Mouse (Mus musculus): ENCODE data around the gene Adipor2.
A peak's percentile ranks its signal among the peaks of the same experiment; 100 is the strongest.
"Not testable (repeated sequence)": the region's sequence is repeated elsewhere in the genome, so short reads cannot be mapped to it uniquely, and the experiment has no call there.

The Adipor2 gene

DNA sequence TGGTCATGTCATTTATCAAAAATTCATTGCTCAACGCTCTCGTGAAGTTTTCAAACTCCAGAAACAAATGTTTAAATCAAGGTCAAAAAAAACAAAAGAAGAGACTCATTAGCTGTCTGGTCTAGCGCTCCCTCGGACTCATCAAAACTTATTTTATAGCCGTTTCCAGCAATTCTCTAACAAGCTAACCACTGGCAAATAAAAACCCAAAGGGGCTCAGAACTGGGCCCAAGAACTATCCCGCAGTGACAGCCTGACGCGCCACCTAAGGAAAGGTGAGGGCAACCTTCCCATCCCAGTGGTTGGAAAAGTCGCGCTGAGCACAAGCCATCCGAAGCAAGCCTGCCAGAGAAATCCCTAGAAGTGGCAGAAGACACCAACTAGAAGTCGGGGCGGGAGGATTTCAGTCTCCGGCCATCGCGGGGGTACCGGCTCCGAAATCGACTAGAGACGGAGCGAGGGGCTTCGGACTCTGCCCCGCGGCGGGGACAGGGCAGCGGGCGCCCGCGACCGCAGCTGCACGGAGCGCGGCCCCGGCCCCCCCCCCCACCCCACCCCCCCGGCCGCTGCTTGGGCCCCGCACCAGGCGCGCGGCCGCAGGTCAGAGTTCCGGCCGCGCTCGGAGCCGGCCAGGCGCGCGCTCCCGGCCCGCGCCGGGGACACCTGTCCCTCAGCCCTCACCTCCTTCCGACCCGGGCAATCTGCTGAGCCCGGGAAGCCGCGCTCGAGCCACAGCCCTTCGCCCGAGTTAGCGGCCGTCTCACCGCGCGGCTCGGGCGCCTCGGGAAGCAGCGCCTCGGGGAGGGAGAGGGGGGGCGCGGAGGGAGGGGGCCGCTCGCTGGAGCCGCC is 29.5 kb downstream of the Adipor2 start:
- peak; percentile 27 for DNase-seq

DNA sequence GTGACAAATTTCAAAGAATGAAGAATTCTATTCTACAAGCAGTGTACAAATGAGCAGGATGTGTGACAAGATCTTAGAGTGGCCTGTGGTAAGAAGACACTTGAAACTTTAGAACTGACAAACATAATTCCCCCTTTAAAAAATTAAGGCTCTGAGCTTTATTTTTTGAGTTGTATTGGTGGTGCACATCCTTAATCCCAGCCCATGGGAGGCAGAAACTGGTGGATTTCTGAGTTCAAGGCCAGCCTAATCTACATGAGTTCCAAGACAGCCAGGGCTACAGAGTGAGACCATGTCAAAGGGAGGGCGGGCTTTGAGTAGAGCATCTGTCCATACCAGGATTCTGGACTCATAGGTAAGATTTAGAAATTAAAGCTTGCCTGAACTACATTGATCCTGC is 30.7 kb downstream of the Adipor2 start:
- DNase-seq: no peak

DNA sequence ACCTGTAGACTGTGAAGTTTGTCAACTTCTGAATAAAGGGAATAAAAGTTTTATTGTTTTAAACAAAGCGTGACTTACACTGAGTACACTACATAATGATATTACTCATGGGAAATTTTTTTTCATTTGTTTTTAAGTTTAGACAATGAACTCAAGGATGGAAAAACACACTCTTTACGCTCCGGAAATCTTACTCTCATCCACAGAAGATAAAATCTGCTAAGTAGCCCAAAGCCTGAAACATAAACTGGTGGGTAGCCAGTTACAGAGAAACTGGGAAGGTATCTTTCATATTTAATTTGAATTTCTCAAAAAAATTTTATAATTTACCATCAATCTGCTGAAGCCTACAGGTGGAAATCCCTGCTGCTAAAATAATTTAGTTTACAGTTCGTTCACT is 31.1 kb downstream of the Adipor2 start:
- no peak for DNase-seq

DNA sequence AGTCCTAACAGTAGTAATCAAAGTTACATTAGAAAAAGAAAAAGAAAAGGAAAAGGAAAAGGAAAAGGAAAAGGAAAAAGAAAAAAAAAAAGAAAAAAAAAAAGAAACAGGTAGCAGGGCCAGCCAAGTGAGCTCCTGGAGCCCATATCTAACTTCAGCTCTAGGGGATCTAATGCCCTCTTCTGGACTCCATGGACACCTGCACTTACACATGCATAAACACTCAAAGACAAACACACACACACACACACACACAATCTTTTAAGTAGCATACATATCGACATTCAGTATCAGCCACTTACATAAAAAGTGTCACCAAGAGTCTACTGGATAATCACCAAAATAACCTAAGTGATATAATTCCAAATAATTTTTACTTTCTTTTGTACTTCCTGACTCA is 31.8 kb downstream of the Adipor2 start:
- no peak for DNase-seq

DNA sequence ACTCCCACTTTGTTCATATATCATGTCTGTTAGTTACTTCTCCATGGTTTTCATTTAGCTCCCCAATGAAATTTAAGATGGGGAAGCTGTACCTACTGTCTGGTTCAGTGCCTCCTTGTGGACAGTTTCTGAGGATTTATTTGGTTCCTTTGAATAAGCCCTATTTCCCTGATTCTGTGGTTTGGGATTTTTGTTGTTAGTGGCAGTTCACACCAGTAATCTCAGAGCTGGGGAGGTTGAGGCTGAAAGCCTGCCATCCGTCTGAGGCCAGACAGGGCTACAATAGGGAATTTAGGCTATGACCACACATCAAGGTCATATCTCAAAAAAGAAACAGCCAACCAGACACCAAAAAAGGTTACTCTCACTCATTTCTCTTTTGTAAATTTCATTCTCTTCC is 38.9 kb downstream of the Adipor2 start:
- DNase-seq: no peak

DNA sequence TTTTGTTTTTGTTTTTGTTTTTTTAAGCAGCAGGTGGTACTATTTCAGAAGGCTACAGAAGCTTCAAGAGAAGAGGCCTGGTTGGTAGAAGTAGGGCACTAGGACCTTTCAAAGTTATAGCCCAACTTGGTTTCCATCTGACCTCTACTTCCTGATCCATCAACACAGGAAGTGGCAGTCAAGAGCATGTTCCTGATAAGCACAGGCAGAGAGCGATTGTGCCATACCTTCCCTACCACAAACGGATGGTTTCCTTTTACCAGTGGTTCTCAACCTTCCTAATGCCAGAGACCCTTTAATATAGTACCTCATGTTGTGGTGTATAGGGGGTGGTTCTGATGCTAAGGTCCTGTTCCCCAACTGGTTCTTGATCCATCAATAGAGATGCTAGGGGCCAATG is 39.9 kb downstream of the Adipor2 start:
- DNase-seq: no peak

DNA sequence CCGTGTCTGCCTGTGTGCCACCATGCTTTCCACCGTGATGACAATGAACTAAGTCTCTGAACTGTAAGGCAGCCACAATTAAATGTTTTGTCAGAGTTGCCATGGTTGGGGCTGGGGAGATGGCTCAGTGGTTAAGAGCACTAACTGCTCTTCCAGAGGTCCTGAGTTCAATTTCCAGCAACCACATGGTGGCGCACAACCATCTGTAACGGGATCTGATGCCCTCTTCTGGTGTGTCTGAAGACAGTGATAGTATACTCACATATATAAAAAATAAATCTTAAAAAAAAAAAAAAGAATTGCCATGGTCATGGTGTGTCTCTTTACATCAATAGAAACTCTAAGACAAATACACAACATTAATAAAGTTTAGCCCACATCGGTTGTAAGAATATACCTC is 42.5 kb downstream of the Adipor2 start:
- no peak for DNase-seq

DNA sequence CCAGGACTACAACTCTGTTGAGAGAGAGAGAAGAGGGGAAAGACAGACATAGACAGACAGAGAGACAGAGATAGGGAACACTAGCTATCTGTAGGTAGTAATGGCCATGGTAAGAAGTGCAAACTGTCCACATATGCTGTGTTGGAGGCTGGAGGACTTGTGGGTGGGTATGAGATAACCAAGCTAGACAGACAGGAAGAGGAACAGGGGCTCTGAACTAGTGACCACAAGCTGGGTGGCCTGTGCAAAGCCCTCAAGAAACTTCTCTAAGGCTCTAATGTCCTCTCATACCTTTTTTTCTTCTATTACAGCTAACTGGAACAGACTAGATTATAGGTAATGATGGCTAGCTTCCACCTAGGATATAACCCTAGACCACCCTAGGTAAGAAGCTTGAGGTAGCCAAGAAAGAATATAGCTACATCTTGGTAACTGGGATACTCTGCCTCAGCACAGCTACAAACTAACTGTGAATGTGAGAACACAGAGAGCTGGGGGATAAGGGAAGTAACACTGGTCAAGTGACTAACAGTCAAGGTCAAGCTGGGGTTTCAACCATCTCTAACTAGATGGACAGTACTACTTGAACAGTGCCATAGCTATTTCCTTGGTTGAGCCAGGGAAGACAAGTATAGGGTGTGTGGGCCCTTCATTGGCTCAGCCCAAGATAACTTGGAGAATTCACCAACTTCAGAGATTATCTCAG is 44.4 kb downstream of the Adipor2 start:
- DNase-seq: no peak

DNA sequence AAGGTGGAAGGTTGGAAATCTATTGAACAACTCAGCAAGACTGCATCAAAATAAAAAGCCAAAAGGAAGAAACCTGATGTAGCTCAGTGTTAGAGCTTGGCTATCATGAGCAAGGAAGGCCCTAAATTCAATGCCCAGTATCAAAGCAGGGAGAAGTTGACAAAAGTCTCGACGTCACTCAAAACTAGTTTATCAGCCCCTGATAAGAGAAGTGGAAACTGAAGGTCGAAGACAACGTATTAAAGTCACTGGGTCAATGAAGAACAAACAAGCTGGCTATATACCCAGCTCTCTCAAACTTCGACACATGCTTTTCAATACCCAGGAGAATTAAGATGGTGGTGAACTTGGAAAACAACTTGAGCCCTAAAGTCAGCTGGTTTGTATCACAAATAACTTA is 45.3 kb downstream of the Adipor2 start:
- no peak for DNase-seq

DNA sequence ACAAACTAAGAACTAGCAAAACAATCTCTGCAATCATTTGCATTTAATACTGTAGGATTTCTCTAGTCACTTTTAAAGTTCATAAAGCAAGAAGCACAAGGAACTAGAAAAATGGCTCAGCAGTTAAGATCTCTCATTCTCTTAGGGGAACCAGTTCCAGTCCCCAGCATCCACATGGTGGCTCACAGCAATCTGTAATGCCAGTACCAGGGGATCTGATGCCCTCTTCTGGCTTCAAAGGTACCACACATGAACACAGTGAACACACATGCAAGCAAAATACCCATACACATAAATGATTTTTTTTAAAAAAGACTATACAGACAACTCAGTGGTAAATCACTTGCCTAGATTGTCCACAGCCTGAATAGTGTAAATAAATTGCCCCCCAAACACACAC is 45.9 kb downstream of the Adipor2 start:
- DNase-seq: no peak

DNA sequence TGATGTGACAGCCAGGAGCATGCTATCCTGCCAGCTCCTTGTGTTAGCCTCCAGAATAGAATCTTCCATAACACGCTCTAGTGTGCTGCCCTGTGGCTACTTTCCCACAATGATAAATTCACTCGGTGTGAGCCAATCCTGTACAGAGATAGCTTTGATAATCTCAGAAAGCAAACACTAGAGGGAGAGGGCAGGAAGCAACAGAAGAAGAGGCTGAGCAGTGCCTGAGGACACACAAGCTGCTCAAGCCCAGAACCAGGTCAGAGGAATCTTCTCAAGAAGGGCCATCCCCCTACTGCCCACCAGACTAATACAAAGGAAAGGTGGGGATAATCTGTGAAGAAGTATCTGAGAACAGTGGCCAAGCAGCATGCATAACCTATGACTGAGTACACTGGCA is 50.1 kb downstream of the Adipor2 start:
- DNase-seq: no peak

DNA sequence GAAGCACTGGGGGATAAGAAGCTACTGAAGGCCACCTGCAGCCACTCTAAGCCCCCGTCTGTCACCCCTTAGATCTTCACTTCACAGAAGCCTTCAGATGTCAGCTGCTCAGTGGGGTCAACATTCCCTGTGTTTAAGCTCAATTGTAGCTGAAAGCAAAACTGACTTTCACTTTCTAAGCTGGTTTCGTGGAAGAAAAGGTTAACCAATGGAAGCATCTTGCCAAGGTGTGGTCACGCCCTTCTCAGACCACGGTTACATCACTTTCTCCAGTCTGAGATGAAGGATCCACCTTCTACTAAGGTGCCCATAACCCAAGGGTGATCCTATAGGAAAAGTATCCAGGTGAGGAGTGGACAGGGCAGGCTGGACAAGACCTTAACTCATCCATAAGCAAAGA is 50.7 kb downstream of the Adipor2 start:
- DNase-seq: not testable (repeated sequence)

DNA sequence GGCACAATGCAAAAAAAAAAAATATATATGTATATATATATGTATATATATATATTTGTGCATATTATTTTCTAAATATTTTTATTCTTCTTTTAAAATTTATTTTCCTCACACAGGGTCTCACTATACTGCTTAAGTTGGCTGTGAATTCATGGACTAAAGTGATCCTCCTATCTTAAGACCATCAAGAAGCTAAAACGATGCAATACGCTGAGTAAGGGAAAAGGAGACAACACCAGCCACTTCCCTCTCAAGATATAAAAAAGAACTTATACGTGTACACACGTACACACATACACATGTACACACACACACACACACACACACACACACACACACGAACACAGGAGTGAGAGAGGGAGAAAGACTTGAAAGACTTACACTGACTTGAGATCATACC is 53.9 kb downstream of the Adipor2 start:
- DNase-seq: no peak

DNA sequence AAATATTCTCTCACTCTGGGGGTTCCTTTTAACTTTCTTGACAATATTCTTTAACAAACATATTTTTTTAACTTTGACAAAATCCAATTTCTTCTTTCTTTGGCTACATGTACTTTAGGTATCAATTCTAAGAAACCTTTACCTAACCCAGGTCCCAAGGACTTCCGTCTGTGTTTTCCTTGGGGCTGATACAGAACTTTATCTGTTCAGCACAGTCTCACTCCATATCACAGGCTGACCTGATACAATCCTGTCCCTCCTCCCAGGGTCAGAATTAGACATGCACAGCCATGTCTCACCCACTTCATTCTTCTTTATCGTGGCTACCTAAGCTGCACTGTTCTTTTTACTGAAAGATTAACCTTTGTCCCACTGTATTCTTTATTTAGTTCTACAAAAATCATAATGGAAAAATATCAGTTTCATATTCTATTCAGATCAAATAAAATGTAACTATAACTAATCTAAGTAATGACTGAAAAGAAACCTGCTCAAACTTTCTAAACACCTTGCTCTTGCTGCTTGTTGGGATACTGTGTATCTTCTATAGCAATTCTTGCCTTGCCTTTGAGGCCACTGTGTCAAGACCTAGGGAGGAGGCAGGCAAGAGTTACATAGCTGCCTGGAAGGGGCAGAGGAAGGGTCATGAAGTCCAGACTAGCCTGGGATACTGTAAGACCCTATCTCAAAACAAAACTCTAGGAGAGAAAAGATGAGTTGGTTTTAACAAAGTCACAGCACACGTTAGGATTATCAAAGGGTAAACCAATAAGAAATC is 56.4 kb downstream of the Adipor2 start:
- DNase-seq: no peak

DNA sequence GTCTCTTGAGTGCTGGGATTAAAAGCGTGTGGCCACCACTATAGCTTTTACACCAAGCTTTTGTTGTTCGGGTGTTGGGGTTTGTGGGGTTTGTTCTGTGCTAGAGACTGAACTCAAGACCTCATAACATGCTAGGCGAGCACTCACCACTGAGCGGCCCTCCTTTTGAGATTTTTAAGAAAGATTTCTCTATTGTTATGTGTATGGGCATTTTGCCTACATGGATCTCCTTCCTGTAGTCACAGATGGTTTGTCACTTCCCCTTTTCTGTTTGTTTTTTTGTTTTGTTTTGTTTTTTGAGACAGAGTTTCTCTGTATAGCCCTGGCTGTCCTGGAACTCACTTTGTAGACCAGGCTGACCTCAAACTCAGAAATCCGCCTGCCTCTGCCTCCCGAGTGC is 57.3 kb downstream of the Adipor2 start:
- DNase-seq: not testable (repeated sequence)

DNA sequence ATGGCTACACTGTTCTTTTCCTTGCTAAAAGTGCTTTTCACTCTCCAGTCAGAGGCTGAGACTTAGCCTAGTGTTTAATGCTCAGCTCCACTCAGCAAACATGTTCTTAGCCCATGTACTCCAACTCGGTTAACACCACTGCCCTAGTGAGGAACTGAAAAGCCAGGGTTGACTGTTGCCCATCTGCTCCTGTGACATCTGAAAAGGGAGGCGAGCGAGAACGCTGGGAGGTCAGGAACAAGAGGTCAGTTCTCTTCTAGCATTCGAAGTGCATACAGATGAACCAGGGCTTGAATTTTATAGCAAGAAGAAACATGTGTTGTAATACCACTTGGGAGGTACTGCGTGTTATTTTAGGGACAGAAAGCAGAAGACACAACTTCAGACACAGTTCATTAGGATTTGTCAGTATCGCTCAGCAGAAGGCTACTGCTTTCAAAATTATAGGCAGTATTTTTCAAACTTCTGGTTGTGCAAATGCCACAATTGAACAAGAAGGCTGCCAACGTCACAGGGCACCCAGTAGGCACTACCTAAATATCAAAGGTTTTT is 59.4 kb downstream of the Adipor2 start:
- no peak for DNase-seq

DNA sequence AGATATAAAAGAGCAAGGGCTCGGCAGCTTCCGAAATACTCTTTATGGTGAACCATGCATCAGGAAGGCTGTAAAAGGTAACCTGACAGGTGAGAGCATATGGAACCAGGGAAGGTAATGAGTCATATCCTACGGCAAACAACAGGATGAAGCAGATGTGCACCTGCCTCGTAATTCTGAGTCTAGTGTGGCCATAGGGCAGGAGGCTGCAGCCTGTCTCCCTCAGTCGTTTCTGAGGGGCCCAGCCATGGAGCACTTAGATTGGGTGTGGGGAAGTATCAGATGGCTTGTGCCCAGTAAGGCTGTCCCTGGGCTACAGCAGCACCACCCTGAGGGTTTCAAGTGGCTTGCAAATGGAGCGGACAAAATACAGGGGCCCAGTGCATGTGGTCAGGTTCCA is 65.0 kb downstream of the Adipor2 start:
- no peak for DNase-seq

DNA sequence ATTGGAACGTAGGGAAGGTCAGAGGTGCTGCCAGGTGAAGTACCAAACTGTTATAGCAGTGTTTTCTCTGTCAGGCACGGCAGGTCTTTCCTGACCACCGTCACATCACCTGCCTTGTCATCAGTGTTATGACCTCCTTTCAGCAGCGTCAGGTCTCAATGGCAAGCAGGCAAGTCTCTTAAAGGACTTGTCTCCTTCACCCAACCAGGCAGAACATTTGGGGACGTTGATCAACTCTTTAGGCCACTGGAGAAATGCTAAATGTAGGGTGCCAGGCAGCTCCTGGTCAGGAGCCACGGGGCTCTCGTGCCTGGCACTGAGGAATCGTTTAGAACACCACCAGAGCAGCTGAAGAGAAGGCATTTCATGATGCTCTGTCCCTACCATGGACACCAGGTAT is 65.8 kb downstream of the Adipor2 start:
- no peak for DNase-seq

DNA sequence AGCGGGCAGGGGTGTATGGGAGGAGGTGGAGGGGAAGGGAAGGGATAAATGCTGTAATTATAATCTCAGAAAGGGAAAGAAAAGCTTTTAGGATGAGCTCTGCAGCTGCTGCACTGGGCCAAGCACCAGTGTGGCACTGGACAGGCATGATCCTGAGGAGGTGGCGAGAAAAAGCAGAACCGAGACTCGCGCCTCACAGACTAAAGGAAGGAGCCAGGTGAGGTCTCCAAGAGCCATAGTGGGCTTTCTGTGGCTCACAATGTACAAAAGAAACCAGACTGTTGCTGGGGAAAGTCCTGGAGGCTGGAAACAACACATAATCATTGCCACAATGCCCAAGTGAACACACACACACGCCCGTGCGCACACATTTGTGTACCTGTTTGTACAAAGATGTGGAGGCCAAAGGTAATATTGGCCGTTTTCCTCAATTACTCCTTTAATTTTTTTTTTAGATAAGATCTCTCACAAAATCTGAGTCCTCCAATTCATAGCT is 66.8 kb downstream of the Adipor2 start:
- DNase-seq: no peak

DNA sequence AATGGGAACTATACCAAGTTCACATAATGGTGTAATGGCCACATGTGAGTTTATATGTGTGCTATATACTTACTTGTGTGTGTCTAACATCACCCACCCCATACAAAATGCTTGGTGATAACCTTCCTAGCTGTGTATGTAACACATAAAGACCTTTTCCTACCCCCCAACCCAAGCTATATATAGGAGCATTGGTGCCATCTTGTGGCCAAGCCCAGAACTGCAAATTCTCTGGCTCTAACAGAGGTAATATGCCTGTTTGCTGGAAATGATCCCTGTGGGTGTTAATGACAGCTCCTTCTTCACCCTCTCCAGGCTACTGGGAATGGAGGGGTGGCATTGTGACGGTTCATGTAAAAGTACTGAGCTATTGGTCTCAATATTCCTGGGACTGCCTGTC is 69.3 kb downstream of the Adipor2 start:
- peak; percentile 65 for DNase-seq

DNA sequence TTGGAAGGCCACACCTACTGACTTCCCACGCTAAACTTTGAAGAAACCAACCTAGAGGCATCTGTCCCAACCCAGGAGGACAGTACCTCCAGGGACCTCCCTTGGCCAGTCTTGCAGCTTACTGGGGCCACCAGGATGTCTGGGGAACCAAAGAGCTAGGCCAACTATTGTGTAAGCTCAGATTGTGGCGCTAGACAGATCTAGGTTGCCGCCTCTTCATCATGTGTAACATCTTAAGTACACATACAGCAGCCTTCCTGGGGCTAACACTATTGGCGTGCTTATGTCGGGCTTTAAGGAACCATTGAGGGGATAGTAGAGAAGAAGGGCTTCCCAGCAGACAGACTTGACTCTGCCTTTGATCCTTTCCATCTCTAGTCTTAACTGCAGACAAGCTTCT is 69.7 kb downstream of the Adipor2 start:
- DNase-seq: no peak

DNA sequence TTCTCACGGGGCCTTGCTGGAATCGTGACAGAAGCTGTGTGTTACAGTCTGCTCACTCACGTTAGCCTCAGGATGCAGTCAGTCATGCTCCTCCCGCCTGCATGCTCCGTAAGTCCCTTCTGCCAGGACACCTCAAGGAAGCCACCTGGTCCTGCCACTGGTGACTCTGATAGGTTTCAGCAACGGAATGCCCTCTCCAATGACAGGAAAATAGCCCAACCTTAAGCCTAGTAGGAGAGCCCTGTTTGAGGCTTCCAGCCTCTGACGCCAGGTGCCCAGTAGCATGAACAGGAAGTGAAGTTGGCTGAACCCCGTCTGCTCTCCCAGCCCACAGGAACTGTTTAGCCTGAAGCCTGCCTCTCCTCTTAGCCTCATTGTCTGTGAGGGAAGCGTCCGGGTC is 71.2 kb downstream of the Adipor2 start:
- no peak for DNase-seq

DNA sequence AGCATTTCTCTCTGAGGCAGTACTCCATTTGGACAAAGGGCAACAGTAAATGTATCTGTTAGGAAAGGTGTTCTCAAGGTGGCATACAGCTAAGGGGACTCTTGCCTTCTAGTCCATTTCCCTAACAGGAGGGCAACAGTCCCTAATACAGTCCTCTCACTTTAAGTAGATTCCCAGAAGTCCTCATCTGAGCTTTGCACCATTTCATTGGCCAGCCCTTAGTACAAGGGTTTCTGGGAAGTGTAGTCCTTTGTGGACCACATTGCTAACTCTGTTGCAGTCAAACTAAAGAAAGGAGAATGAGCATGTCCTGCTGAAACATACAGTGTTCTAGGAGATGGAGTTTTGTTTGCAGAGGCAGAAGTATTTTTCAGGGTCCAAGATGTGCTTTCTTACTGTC is 76.1 kb downstream of the Adipor2 start:
- DNase-seq: no peak

Data from right cerebral cortex, postnatal 25 days (tissue).